In genomic region chr5:43339671-43340070, GRCm38 (mm10) we compare ENCODE assay signal across 14 mouse cellular contexts.
DNase-seq lines count a peak whose midpoint lies in the region; ATAC-seq lines count a peak whose summit lies in the region.
"Had no signal": no experiment of that assay in that cellular context is flagged by ENCODE, and none has a peak within 500 bp of the region (broad histone marks: within the 10 kb centered on the region; RNA-seq: fewer than 3 reads in every experiment).

No protein-coding gene starts in this region.

- no peak for DNase-seq in forebrain, embryonic 11.5 days (ENCODE audit: low spot score)
- peak; percentile 34 for DNase-seq in kidney, adult 11 months
- DNase-seq in brain, adult 2 months (ENCODE audit: low read depth, low spot score), result peak; percentile 93
- peak; percentile 65 to 71 for DNase-seq in cerebellum, postnatal 10 days
- no peak for DNase-seq in right cerebral cortex, postnatal 25 days
- DNase-seq: adrenal gland, postnatal 25 days; gastrocnemius, postnatal 10 days; heart, adult 2 months; lung, postnatal 36 days; right cerebral cortex, adult 18-20 months; thymus, postnatal 25 days had no signal

- H3K27me3 ChIP-seq in forebrain, embryonic 11.5 days (ENCODE audit: control insufficient read depth, insufficient read depth, low read length), result no peaks in the 10 kb centered on the region
- H3K27me3 ChIP-seq in forebrain, embryonic 16.5 days (replicated peaks; ENCODE audit: control insufficient read depth, insufficient read depth, low read length), result no peaks in the 10 kb centered on the region
- H3K27me3 ChIP-seq in kidney, embryonic 16.5 days (ENCODE audit: insufficient read depth, low read length), result no peaks in the 10 kb centered on the region

- no peaks in the 10 kb centered on the region for H3K9me3 ChIP-seq in forebrain, embryonic 11.5 days (ENCODE audit: control insufficient read depth, low read length)
- no peaks in the 10 kb centered on the region for H3K9me3 ChIP-seq in forebrain, embryonic 16.5 days (ENCODE audit: control insufficient read depth, low read length)
- no peaks in the 10 kb centered on the region for H3K9me3 ChIP-seq in kidney, embryonic 16.5 days (ENCODE audit: low read length)

- WGBS in forebrain, embryonic 11.5 days, result 87% methylated on average over 7 of the region's 7 CpGs
- 79% methylated on average over 7 of the region's 7 CpGs for WGBS in forebrain, embryonic 16.5 days
- 74% methylated on average over 7 of the region's 7 CpGs for WGBS in kidney, embryonic 16.5 days

- H3K27ac ChIP-seq in forebrain, embryonic 11.5 days (ENCODE audit: low read depth, low read length), result no peak overlapping the region
- no peak overlapping the region for H3K27ac ChIP-seq in forebrain, embryonic 16.5 days (ENCODE audit: low read length)
- H3K27ac ChIP-seq in kidney, embryonic 16.5 days (ENCODE audit: low read length), result no peak overlapping the region
- H3K27ac ChIP-seq: heart, adult 2 months had no signal

- no peaks in the 10 kb centered on the region for H3K36me3 ChIP-seq in forebrain, embryonic 11.5 days (ENCODE audit: control insufficient read depth, insufficient read depth, low read length)
- H3K36me3 ChIP-seq in forebrain, embryonic 16.5 days (ENCODE audit: control insufficient read depth, insufficient read depth), result no peaks in the 10 kb centered on the region
- H3K36me3 ChIP-seq in kidney, embryonic 16.5 days (ENCODE audit: insufficient read depth, low read length), result no peaks in the 10 kb centered on the region

- H3K4me1 ChIP-seq in forebrain, embryonic 11.5 days (replicated peaks; ENCODE audit: control insufficient read depth, insufficient read depth, low read length), result no peaks in the 10 kb centered on the region
- H3K4me1 ChIP-seq in forebrain, embryonic 16.5 days (replicated peaks; ENCODE audit: control insufficient read depth, insufficient read depth, low read length), result 0 out of 2 replicates have a peak, but pooled peaks cover 5% of the 10 kb centered on the region
- H3K4me1 ChIP-seq in kidney, embryonic 16.5 days (ENCODE audit: insufficient read depth, low read length), result no peaks in the 10 kb centered on the region

- no peak overlapping the region for H3K4me2 ChIP-seq in forebrain, embryonic 11.5 days (ENCODE audit: low read depth, low read length, severe bottlenecking)
- H3K4me2 ChIP-seq in forebrain, embryonic 16.5 days (ENCODE audit: low read length), result no peak overlapping the region
- H3K4me2 ChIP-seq in kidney, embryonic 16.5 days (replicated peaks; ENCODE audit: low read depth, low read length), result no peak overlapping the region

- ATAC-seq in forebrain, embryonic 11.5 days (replicated peaks; ENCODE audit: low FRiP score), result 0 out of 2 replicates have a peak, but pooled peaks have one; percentile 15
- ATAC-seq in forebrain, embryonic 16.5 days, result no peak
- ATAC-seq in kidney, embryonic 16.5 days (ENCODE audit: low FRiP score, low TSS enrichment), result no peak
- ATAC-seq in megakaryocyte progenitor cell, adult 5-6 weeks (replicated peaks; ENCODE audit: poor library complexity), result no peak

- H3K4me3 ChIP-seq in forebrain, embryonic 11.5 days (ENCODE audit: low read depth, low read length), result no peak overlapping the region
- H3K4me3 ChIP-seq in forebrain, embryonic 16.5 days (replicated peaks; ENCODE audit: low read length), result no peak overlapping the region
- no peak overlapping the region for H3K4me3 ChIP-seq in kidney, embryonic 16.5 days (ENCODE audit: low read length)
- H3K4me3 ChIP-seq: heart, adult 2 months had no signal

- H3K9ac ChIP-seq in forebrain, embryonic 11.5 days (ENCODE audit: low read length), result no peak overlapping the region
- H3K9ac ChIP-seq in forebrain, embryonic 16.5 days (replicated peaks; ENCODE audit: low read depth, low read length), result no peak overlapping the region
- H3K9ac ChIP-seq in kidney, embryonic 16.5 days (replicated peaks; ENCODE audit: low read length), result no peak overlapping the region

Comparison
In these comparisons a context has a peak if more than half of its experiments do, and no peak if none do; other contexts are left out.
1. DNase-seq: peak in kidney, adult 11 months (single experiment), brain, adult 2 months (single experiment) and cerebellum, postnatal 10 days (2 of 2); none in forebrain, embryonic 11.5 days (single experiment) and right cerebral cortex, postnatal 25 days (single experiment).